Mouse (Mus musculus): ENCODE measurements around the gene Vmn2r2.

Gene Vmn2r2

DNA sequence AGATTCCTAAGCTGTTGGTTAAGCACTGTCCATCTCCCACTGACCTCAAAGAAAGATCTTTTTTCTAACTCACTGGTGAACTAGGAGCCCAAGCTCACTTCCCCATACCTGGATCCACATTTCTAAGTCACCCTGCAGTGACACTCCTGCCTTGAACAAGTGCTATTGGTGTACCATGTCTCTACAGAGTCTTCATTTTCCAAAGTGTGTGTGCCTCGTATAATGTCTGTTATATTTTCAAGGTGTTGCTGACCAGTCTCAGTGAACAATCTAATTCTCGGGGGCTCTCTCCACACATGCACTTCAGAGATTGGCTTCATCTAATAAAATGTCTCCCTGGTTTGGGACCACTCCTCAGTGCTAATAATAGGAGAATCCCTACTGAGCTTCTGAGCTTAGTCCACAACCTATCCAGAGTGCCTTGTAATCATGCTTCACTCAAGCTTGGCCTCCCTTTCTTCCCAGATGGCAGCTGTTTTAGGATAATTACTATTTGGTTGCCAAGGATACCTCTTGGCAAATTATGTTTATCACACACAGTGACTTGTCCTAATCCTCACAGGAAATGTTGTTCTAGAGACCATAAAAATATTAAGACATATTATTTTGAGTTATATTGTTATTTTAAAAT lies at the start of gene Vmn2r2:
Vmn2r2 (minus strand) TSS at position 51 of the 631 bp plus-strand sequence.
- no peak for DNase-seq (ENCODE audit: low spot score)

DNA sequence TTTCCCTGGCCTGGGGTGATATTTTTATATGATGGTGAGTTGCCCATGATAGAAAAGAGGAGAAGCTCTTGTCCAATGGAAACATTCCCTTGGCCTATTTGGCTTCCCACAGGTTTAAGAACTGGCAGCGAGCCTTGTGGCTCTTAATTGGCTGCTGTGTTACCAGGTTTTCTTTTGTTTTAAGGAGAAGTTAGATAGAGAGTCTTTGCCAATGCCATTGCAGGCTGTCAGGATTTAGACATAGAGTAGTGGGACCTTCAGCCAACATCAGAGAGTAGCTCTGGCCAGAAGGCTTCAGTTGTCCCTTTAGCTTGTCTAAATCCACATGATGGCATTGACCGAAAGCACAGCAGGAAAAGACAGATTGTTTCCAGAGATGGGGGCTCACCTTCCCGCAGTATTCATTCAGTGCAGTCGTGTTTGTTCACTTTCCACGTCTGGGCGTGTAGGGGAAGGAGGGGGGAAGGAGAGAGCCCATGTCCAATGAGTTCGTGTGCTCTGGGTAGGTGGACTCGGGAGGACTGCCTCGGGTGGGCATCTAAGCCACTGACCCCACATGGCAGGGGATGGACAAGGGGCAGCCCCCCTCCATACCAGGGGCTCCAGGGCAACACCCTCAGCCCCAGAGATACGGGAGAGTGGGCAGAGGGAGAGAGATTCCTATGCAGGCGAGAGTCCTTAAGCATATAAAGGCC lies 28.2 kb downstream of the Vmn2r2 start:
- no peak for DNase-seq (ENCODE audit: low spot score)

DNA sequence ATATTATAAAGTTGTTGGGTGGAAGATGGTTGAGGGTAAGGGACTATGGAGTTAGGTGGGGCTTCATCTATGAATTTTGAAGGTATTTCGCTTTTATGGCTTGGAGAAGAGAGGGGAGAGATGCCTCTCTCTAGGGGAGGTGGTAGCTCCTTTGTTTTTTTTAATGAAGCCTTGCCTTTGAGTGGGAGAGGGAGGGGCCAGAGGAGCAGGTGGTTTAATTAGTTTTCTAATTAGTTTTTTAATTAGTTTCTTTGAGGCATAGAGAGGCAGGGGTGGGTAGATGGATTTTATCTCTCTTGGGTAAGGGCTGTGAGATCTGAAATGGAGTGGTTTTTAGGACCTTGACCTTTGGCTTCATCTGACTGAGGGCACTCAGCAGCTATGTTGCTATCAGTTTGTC lies 29.0 kb downstream of the Vmn2r2 start:
- no peak for DNase-seq (ENCODE audit: low spot score)

GRCm38 (mm10) chr3:64081247-64081646 lies 60.5 kb downstream of the Vmn2r2 start, which contains the start of gene Vmn2r1:
TSS of gene Vmn2r1 (plus strand) at chr3:64081547.
- DNase-seq (ENCODE audit: low spot score): no peak
